In the genomic region with DNA sequence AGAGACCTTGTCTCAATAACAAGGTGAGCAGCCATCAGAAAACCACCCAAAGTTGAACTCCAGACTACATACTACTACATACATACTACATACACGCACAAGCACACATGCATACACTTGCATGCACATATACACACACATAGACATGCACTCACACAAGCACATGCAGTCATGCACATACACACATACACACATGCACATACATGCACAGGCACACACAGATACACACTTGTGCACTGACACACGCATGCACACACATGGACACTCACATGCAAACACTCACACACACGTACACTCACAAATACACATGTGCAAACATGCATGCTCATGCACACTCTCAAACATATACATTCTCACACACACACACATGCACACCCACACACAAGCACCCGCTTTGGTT, we compare ENCODE assay signal across 20 mouse cellular contexts.
DNase-seq lines count a peak whose midpoint lies in the region; ATAC-seq and TF ChIP-seq lines count a peak whose summit lies in the region.
"Had no signal": no experiment of that assay in that cellular context is flagged by ENCODE, and none has a peak within 500 bp of the region (broad histone marks: within the 10 kb centered on the region; RNA-seq: fewer than 3 reads in every experiment).

No protein-coding gene starts in this region.

- H3K9ac ChIP-seq in MEL (ENCODE audit: control insufficient read depth, low read depth, low read length, poor library complexity, severe bottlenecking), result no peak overlapping the region
- H3K9ac ChIP-seq in intestine, embryonic 16.5 days (ENCODE audit: low read depth, low read length), result no peak overlapping the region

- H3K4me2 ChIP-seq in intestine, embryonic 16.5 days (ENCODE audit: low read depth, low read length), result no peak overlapping the region

- H3K27ac ChIP-seq in MEL (ENCODE audit: control insufficient read depth, low read depth, low read length), result no peak overlapping the region
- H3K27ac ChIP-seq in intestine, embryonic 16.5 days (ENCODE audit: low read length), result no peak overlapping the region

- TF ChIP-seq EP300 in MEL (IDR thresholded peaks at IDR 0.05; ENCODE audit: low read depth in 1 of 2, low read length in 2 of 2), result no peak

- TF ChIP-seq RAD21 in MEL (IDR thresholded peaks at IDR 0.05; ENCODE audit: low read depth, low read length), result no peak

- H3K27me3 ChIP-seq in megakaryocyte, embryonic 14.5 days (replicated peaks), result no peaks in the 10 kb centered on the region
- no peaks in the 10 kb centered on the region for H3K27me3 ChIP-seq in MEL (ENCODE audit: control insufficient read depth in 1 of 2, insufficient read depth in 2 of 2, low read length in 2 of 2)
- H3K27me3 ChIP-seq in intestine, embryonic 16.5 days (replicated peaks; ENCODE audit: control insufficient read depth, insufficient read depth, low read length), result no peaks in the 10 kb centered on the region
- H3K27me3 ChIP-seq: CH12.LX, Patski had no signal

- TF ChIP-seq POLR2A in MEL (IDR thresholded peaks at IDR 0.05; ENCODE audit: control insufficient read depth in 1 of 2, insufficient read depth in 1 of 2, low read depth in 1 of 2, low read length in 2 of 2, poor library complexity in 1 of 2), result no peak

- H3K9me3 ChIP-seq in megakaryocyte, embryonic 14.5 days, result peaks cover 73% of the 10 kb centered on the region
- H3K9me3 ChIP-seq in MEL (replicated peaks; ENCODE audit: insufficient read depth, low read length), result no peaks in the 10 kb centered on the region
- no peaks in the 10 kb centered on the region for H3K9me3 ChIP-seq in intestine, embryonic 16.5 days (ENCODE audit: control insufficient read depth, low read length)

- H3K4me1 ChIP-seq in megakaryocyte, embryonic 14.5 days, result no peaks in the 10 kb centered on the region; the same call in 1 of the 2 replicates
- H3K4me1 ChIP-seq in MEL (ENCODE audit: control insufficient read depth in 1 of 2, insufficient read depth in 2 of 2, low read length in 2 of 2), result no peaks in the 10 kb centered on the region
- no peaks in the 10 kb centered on the region for H3K4me1 ChIP-seq in intestine, embryonic 16.5 days (ENCODE audit: control insufficient read depth, insufficient read depth, low read length)

- WGBS in intestine, embryonic 16.5 days, result 93% methylated on average over 4 of the region's 4 CpGs

- no peak for ATAC-seq in megakaryocyte, adult 5-6 weeks (ENCODE audit: poor library complexity, severe bottlenecking)
- no peak for ATAC-seq in intestine, embryonic 16.5 days
- ATAC-seq: activated CD4-positive, CD25-positive, alpha-beta regulatory T cell, adult 4 months; CD4-positive, CD25-positive, alpha-beta regulatory T cell, adult 4 months; Patski had no signal

- no peak for TF ChIP-seq CTCF in MEL (IDR thresholded peaks at IDR 0.05 in 2 of 3, conservative IDR thresholded peaks at IDR 0.05 in 1 of 3; ENCODE audit: control insufficient read depth in 1 of 3, insufficient read depth in 1 of 3, low read depth in 2 of 3, low read length in 3 of 3, poor library complexity in 1 of 3, severe bottlenecking in 1 of 3)

- H3K79me2 ChIP-seq in MEL (ENCODE audit: control insufficient read depth, insufficient read depth, low read length, poor library complexity), result no peaks in the 10 kb centered on the region

- no peak for DNase-seq in MEL (ENCODE audit: low read depth, low spot score)
- DNase-seq: adrenal gland, adult 2 months; adrenal gland, adult 8-10 months; adrenal gland, postnatal 10 days; adrenal gland, postnatal 14 days; adrenal gland, postnatal 25 days; adrenal gland, postnatal 36 days; B cell, adult 2 months; cerebellum, adult 11 months; cerebellum, adult 11-12 months; cerebellum, adult 18-20 months; cerebellum, adult 2 months had no signal

- peaks cover 5% of the 10 kb centered on the region for H3K36me3 ChIP-seq in megakaryocyte, embryonic 14.5 days (replicated peaks; ENCODE audit: low read length)
- no peaks in the 10 kb centered on the region for H3K36me3 ChIP-seq in MEL (ENCODE audit: control insufficient read depth in 1 of 2, insufficient read depth in 2 of 2, low read length in 2 of 2)
- no peaks in the 10 kb centered on the region for H3K36me3 ChIP-seq in intestine, embryonic 16.5 days (ENCODE audit: control insufficient read depth, insufficient read depth, low read length)
- H3K36me3 ChIP-seq: G1E had no signal

- H3K4me3 ChIP-seq in megakaryocyte, embryonic 14.5 days (replicated peaks), result peak overlapping the region; percentile 76
- H3K4me3 ChIP-seq in MEL (ENCODE audit: control insufficient read depth in 1 of 2, insufficient read depth in 1 of 2, low read depth in 2 of 2, low read length in 2 of 2), result no peak overlapping the region
- H3K4me3 ChIP-seq in intestine, embryonic 16.5 days (ENCODE audit: low read length), result no peak overlapping the region

TF ChIP-seq in MEL, 35 proteins besides CTCF, POLR2A, EP300 and RAD21:
- TF ChIP-seq POLR2AphosphoS5 (IDR thresholded peaks at IDR 0.05; ENCODE audit: borderline replicate concordance, low read depth, low read length) (peak; percentile 92; the same call in 1 of the 2 replicates), MXI1 (IDR thresholded peaks at IDR 0.05; ENCODE audit: low read depth, low read length) (no peak)
